Mouse (Mus musculus): Measurements from ENCODE around the gene Insc.

Gene Insc

DNA sequence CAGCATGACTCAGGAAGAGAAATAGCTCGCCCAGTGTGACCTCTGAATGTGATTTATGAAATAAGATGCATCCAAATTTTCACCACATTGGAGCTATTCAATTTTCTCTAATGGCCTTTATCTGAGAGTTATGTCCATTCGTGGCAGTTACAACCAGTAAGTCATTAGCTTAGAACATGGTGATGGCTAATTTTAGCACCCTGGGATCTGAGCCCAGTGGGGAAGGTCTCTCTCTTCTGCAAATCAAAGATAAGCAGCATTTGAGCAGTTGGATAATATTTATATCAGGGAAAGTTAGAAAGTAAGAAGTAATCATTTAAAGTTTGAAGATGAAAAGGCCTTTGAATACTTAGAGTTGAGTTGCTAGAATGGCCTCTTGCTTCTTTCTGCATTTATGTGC, 19.2 kb downstream of the Insc start:
- no peak for DNase-seq (ENCODE audit: low spot score)

GRCm38 (mm10) chr7:114765273-114765672, 21.8 kb downstream of the Insc start:
- no peak for DNase-seq (ENCODE audit: low spot score)

DNA sequence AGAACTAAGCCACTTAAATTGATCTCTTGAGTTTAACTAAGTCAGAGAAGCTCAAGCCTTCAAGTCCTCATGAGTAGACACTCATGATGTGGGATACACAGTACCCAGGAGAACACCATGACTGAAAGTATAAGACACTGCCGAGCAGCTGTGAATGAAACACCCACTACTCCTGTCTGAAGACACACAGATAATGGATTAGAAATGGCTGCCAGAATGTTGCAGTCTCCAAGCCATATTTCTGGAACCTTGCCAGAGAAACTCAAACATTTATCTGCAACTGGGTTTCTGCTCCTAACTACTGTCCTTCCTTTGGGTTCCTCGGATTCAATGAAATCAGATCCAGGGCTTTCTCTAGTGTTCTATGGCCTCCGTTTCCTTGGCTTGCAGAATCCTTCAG, 23.0 kb downstream of the Insc start:
- DNase-seq (ENCODE audit: low spot score): no peak

GRCm38 (mm10) chr7:114768516-114768915, 25.0 kb downstream of the Insc start:
- no peak for DNase-seq (ENCODE audit: low spot score)

DNA sequence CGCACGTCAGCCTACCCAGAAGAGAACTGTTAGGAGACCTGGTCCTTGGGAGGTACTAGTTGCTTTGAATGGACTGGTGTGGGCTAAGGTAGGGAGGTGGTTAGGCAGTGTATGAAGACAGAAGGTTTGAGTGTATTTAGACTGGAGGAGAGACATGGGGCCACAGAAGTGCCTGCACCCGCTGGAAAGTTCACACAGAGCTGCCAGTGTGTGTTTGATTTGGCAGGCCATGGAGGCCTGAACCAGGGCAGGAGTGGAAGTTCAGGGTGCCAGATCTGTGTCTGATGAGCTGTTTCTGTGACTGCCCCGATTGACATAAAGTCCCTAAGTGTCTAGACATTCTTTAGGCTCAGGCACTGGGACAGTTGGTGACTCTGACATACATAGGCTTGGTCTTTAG, 25.5 kb downstream of the Insc start:
- DNase-seq (ENCODE audit: low spot score): no peak

DNA sequence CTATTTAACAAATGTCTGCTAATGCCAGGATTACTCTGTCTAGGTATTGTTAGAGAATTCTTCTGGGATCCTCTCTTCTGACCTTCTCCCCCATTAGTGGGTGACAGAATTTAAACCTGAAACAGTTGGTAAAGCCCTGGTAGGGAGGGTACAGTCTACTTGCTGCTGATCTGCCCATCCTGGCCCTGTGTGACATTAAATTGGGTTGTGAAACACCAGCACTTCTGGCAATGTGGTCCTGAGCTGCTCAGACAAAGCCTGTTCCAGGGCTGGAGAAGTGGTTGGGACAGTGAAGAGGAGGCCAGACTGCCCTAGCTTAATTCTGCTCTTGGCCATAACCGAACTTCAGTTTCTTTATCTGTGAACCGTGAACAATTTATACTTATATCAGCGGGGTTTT, 27.1 kb downstream of the Insc start:
- DNase-seq (ENCODE audit: low spot score): no peak

DNA sequence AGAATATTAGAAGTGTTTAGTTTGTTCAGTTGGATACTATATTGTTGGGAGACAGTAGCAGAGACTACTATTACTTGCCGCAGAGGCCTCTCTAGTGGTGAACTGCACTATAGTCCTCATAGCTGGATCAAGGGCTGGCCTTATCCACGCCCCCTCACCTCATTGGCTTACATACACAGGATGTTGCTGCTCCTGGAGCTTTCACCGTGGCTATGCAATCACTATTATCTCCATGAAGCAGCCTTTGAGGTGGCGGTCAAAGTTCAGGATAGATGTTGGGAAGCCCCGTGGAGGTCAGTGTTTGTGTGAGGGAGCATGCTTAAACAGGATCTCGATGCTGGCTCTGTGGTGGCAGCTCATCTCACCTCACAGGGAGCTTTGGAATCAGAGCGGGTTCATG, 28.3 kb downstream of the Insc start:
- no peak for DNase-seq (ENCODE audit: low spot score)

DNA sequence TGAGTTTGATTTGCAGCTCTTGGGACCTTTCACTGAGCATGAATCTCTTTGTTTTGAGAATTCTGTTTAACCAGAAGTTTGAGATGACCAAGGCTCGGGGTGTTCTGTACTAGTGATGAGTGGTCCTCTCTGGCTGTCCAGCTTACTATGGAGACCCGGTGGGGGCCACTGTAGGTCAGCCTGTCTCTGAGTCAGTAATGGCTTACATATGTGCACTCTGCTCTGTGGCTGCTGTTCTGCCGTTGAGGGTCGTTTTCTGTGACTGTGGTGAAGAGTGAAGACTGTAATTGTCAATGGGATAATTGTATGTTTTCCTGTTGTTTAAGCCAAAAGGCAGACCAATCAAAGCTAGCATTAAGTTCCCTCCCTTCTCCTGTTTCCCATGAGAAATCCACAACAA, 30.3 kb downstream of the Insc start:
- no peak for DNase-seq (ENCODE audit: low spot score)

DNA sequence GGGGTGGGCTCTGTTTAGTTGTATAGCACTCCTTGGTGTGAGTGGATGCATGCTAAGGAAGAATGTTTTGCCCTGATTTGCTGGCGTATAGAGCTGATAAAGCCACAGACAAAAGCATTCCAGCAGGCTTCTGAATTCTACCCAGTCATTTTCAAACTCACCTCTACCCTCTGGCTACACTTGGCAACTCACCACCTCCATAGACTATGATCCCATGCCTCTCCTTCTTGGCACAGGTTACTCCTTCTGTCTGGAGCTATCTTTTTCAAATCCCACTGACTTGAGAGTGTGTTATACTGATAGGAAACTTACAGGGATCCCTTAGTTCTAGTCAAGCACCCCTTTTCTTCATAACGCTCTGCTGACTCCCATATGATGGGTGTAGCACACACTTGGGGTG, 32.4 kb downstream of the Insc start:
- DNase-seq (ENCODE audit: low spot score): no peak

GRCm38 (mm10) chr7:114778156-114778770, 34.8 kb downstream of the Insc start:
- no peak for DNase-seq (ENCODE audit: low spot score)

GRCm38 (mm10) chr7:114779056-114779660, 35.7 kb downstream of the Insc start:
- DNase-seq (ENCODE audit: low spot score): no peak

DNA sequence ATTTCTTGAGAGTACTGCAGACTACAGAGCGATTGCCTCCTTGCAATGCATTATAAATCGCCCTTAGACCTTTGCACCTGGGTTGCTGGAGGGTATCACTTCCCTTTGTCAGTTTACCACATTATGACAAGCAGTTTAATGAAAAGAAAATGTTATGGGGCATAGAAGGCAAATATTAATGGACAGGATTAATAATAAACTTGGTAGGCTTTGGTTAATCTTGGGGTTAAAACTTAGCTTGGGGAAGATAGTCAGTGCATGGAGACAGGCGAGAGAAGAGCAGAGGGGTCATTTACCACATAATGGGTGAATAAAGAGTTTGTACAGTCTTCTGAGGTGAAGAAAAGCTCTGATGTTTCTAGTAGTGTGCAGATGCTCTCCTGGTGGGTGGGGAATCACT, 39.8 kb downstream of the Insc start:
- no peak for DNase-seq (ENCODE audit: low spot score)

GRCm38 (mm10) chr7:114791087-114791486, 47.6 kb downstream of the Insc start:
- no peak for DNase-seq (ENCODE audit: low spot score)

DNA sequence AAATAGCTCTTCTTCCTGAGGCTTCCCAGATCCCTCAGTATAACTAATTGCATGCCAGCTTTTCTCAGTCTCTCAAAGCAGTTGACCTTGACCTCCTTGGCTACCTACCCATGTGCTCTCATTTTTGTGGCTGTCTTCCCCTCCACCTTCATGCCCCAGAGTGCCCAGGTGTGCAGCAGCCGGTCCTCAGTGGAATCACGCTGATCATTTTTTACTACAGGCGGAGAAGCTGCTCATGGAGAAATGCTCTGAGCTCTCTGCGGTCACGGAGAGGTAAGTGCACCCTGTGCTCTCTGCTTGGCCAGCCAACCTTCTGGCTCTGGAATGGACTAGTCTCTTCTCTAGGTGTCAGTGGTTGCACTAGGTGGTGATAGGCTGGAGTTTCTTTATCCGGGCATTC, 48.5 kb downstream of the Insc start:
- no peak for DNase-seq (ENCODE audit: low spot score)

- no peak for DNase-seq (ENCODE audit: low spot score)
These were observed 50.9 kb downstream of the Insc start for GRCm38 (mm10) chr7:114794400-114794799.

DNA sequence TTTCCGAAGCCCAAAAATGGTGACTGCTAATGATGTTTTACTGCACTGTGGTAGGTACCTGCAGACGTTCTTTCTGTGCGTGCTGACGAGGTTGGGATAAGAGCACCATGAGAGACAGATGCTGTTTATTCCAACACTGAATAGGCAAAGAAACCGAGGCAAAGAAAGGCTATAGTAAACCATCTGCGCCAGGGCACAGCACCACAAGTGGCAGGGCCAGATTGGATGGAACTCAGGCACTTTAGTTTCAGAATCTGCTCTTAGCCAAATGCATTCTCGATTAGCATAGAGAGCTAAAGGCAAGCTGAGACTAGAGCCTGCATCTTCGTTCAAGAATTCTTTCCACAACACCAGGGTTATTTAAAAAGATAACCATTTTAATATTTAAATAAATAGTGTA, 59.1 kb downstream of the Insc start:
- DNase-seq (ENCODE audit: low spot score): no peak

GRCm38 (mm10) chr7:114805311-114805710, 61.8 kb downstream of the Insc start:
- DNase-seq (ENCODE audit: low spot score): no peak

- DNase-seq (ENCODE audit: low spot score): no peak
These were observed 63.8 kb downstream of the Insc start for GRCm38 (mm10) chr7:114807343-114807742.

DNA sequence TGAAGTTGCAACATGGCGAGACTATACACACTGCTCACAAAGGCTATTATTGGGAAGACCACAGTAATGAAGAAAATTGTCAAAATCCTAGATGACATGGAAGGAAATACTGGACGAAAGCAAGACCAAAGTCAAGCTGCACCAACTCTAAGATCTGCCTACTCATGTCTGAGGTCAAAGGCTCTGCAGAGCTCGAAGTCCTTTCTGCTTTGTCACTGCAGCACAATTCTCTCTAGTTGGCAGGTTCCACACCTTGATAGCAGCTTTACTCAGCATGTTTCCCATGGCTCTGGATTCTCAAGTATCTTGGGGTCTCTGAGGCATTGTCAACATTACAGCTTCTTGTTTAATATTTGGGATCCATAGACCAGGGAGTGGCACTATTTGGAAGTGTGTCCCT, 64.8 kb downstream of the Insc start:
- no peak for DNase-seq (ENCODE audit: low spot score)

DNA sequence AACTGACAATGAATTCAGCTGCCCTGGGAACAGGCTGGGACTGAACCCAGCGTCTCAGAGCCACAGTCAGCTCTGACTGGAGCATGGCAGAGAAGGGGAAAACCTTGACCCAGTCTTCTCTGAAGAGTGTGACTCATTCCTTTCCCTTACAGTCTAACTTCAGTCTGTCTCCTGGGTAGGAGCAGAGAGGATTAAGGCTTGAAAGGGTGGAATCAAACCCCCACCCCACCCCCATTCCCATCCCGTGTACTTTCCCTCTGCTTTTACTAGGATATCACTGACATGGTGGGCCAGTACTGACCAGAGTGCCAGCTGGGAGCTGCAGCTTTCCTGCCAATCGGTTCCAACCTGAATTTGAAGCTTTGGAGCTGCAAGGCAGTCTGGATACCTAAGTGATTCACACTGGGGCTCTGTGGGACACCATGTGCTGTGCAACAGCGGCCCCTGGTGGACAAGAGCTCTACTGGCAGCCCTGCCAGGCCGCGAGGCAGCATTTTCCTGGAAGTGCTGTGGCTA, 73.9 kb downstream of the Insc start:
- DNase-seq (ENCODE audit: low spot score): peak; percentile 80

GRCm38 (mm10) chr7:114817879-114818278, 74.4 kb downstream of the Insc start:
- DNase-seq (ENCODE audit: low spot score): no peak

DNA sequence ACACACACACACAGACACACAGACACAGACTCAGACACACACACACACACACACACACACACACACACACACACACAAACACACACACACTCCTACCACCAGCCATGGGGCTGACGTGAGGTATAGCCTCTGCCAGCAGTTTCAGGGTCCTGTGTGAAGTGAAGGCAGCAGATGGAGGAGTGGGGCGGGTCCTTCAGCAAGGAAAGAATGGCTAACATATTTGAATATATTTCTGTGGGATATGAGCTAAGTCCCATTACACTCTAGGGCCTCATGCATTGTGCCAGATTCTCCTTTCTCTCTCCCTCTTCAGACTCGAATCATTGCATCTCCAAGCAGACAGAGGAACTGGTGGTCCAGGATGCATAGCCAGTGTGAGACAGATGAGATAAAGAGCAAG, 74.9 kb downstream of the Insc start:
- no peak for DNase-seq (ENCODE audit: low spot score)

DNA sequence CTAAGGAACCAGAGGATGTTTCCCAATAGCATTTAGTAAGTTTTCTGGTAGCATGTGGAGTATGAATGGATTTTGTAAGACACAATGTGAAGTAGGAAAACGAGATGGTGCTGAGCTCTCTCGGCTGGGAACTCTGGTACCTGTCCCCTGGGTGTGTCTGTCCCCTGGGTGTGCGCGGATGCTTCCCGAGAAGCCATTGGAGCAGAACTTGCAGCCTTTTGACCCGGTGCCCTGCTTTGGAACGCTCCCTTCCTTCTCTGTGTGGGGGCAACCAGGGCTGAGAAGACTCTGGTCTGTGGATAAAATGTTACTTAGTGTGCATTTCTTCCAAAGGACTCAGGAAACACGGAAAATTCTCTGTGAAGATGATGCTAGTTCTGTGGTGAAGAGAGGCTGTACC, 75.3 kb downstream of the Insc start:
- DNase-seq (ENCODE audit: low spot score): no peak

DNA sequence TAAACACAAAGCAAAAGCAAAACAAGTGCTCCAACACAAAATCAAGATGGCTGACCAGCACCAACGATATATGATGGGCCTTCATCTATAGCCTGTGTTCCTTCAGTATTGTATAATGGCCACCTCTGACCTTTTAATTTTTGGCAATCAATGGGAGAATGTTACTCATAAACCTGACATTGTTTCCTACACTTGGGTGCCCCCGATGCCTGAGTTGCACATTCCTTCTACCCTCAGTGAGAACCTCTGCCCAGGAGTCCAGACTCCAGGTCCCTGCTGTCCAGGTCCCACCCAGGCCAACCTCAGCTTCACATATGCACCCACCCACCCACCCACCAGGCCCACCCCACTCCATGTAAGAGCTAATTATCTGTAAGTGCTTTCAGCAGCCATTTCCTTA, 79.2 kb downstream of the Insc start:
- DNase-seq (ENCODE audit: low spot score): no peak
